Comparison of ENCODE assay signal across 17 mouse cellular contexts in the genomic region with DNA sequence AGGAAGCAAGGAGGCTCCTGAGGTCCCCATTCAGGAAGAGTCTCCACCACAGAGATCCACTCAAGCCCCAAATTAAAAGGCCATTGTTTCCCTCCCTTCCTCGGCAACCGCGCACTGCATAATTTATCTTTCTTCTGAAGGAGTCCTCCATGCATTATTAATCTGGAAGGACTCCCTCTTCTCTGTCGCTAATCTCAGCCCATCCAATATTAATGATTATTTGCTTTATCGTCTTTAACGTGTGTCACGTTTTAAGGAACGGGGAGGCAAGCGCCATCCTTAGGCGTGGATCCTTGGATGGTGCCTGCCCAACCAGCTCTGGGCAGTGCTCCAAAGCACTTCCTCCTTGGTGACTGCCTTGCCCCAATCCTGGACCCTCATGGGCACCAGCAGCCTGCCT.
"Had no signal": no experiment of that assay in that cellular context is flagged by ENCODE, and none has a peak within 500 bp of the region (broad histone marks: within the 10 kb centered on the region; RNA-seq: fewer than 3 reads in every experiment).

No protein-coding gene starts in this region.

- DNase-seq: lung, adult 18-20 months; lung, embryonic 14.5 days; lung, postnatal 10 days; lung, postnatal 4 days; right cerebral cortex, adult 18-20 months; right cerebral cortex, postnatal 25 days; right cerebral cortex, postnatal 4 days; spleen, adult 18-20 months; thymus, adult 18-20 months; thymus, postnatal 14 days; thymus, postnatal 36 days had no signal

- H3K4me3 ChIP-seq: limb, embryonic 15.5 days; liver, embryonic 12.5 days; myocyte; neural tube, embryonic 12.5 days; neural tube, embryonic 15.5 days had no signal

- H3K9me3 ChIP-seq: limb, embryonic 15.5 days; liver, embryonic 12.5 days; neural tube, embryonic 12.5 days; neural tube, embryonic 15.5 days had no signal

- H3K4me1 ChIP-seq: limb, embryonic 15.5 days; liver, embryonic 12.5 days had no signal

- H3K27ac ChIP-seq: limb, embryonic 15.5 days; liver, embryonic 12.5 days; liver, embryonic 14.5 days; neural tube, embryonic 12.5 days; neural tube, embryonic 15.5 days had no signal

- ATAC-seq: liver, embryonic 12.5 days had no signal

- H3K9ac ChIP-seq: limb, embryonic 15.5 days; liver, embryonic 12.5 days; liver, embryonic 14.5 days; lung, embryonic 14.5 days; neural tube, embryonic 12.5 days; neural tube, embryonic 15.5 days had no signal

- H3K4me2 ChIP-seq: limb, embryonic 15.5 days; liver, embryonic 12.5 days; lung, embryonic 14.5 days; neural tube, embryonic 12.5 days; neural tube, embryonic 15.5 days had no signal

- H3K27me3 ChIP-seq: limb, embryonic 15.5 days; neural tube, embryonic 12.5 days; neural tube, embryonic 15.5 days had no signal

- H3K36me3 ChIP-seq: limb, embryonic 15.5 days; liver, embryonic 12.5 days; neural tube, embryonic 12.5 days; neural tube, embryonic 15.5 days had no signal
